9 mouse cellular contexts compared by ENCODE assay signal in genomic region chr9:44510872-44511601, GRCm38 (mm10). TPM values are rescaled to one million over a fixed set of nuclear protein-coding genes. Genes with fewer than 3 reads are reported as not detected.
DNase-seq lines count a peak whose midpoint lies in the region; ATAC-seq and TF ChIP-seq lines count a peak whose summit lies in the region.
"Had no signal": no experiment of that assay in that cellular context is flagged by ENCODE, and none has a peak within 500 bp of the region (broad histone marks: within the 10 kb centered on the region; RNA-seq: fewer than 3 reads in every experiment).

No protein-coding gene starts in this region.

- DNase-seq in heart, adult 11 months, result peak; percentile 98
- no peak for DNase-seq in heart, adult 8-10 months (ENCODE audit: low spot score)
- DNase-seq in testis, postnatal 14 days (ENCODE audit: low spot score), result no peak
- DNase-seq in gastrocnemius, postnatal 14 days, result peak; percentile 37
- no peak for DNase-seq in kidney, postnatal 0 days (ENCODE audit: low spot score)
- peak; percentile 21 for DNase-seq in right cerebral cortex, postnatal 4 days
- no peak for DNase-seq in urinary bladder, adult 18-20 months (ENCODE audit: low spot score in 2 of 2)

- no peak overlapping the region for H3K4me3 ChIP-seq in testis, adult 2 months (ENCODE audit: control insufficient read depth, low read depth, low read length)
- H3K4me3 ChIP-seq in kidney, postnatal 0 days (replicated peaks; ENCODE audit: low read depth, low read length), result no peak overlapping the region
- H3K4me3 ChIP-seq: erythroblast, embryonic 14.5 days had no signal

- no peaks in the 10 kb centered on the region for H3K9me3 ChIP-seq in kidney, postnatal 0 days (replicated peaks; ENCODE audit: low read length)

- no peak for TF ChIP-seq POLR2A in testis, adult 2 months (IDR thresholded peaks at IDR 0.05; ENCODE audit: control insufficient read depth, low read depth, low read length)

- no peak for ATAC-seq in kidney, postnatal 0 days (replicated peaks; ENCODE audit: low FRiP score, low read depth)

- TF ChIP-seq CTCF in testis, adult 2 months (IDR thresholded peaks at IDR 0.05; ENCODE audit: control insufficient read depth, insufficient read depth, insufficient replicate concordance, low read depth, low read length), result no peak
- no peak for TF ChIP-seq CTCF in kidney, postnatal 0 days (IDR thresholded peaks at IDR 0.05; ENCODE audit: low read depth)

- no peak overlapping the region for H3K4me2 ChIP-seq in kidney, postnatal 0 days (ENCODE audit: low read length)

- no peaks in the 10 kb centered on the region for H3K36me3 ChIP-seq in testis, adult 2 months (ENCODE audit: control insufficient read depth, insufficient read depth, low read length)
- peaks cover 27% of the 10 kb centered on the region for H3K36me3 ChIP-seq in kidney, postnatal 0 days (ENCODE audit: insufficient read depth, low read length)

- 57% methylated on average over 5 of the region's 5 CpGs for whole genome bisulfite sequencing in kidney, postnatal 0 days

- peak overlapping the region; percentile 23; the same call in 1 of the 2 replicates for H3K27ac ChIP-seq in testis, adult 2 months (ENCODE audit: control insufficient read depth, insufficient read depth, low read depth, low read length)
- 0 out of 2 replicates have a peak overlapping the region, but pooled peaks have one; percentile 0 for H3K27ac ChIP-seq in kidney, postnatal 0 days

- no peak overlapping the region for H3K9ac ChIP-seq in kidney, postnatal 0 days (ENCODE audit: low read depth, low read length)

- intact Hi-C loops in gastrocnemius, postnatal 14 days (cut with DNase I; ENCODE audit: low total_unique reads), result no loop called here

- peaks cover 9% of the 10 kb centered on the region for H3K4me1 ChIP-seq in testis, adult 2 months (ENCODE audit: control insufficient read depth, insufficient read depth, low read length)
- H3K4me1 ChIP-seq in kidney, postnatal 0 days (replicated peaks; ENCODE audit: insufficient read depth, low read length), result peaks cover 14% of the 10 kb centered on the region; the same call in 1 of the 2 replicates

- H3K27me3 ChIP-seq in testis, adult 2 months (ENCODE audit: control insufficient read depth, insufficient read depth, low read length), result no peaks in the 10 kb centered on the region
- no peaks in the 10 kb centered on the region for H3K27me3 ChIP-seq in kidney, postnatal 0 days (ENCODE audit: insufficient read depth, low read length)

RNA-seq across cellular contexts. Expression of gene Bcl9l, which starts 28.4 kb away (rescaled TPM):
- total RNA-seq in heart, adult 8-10 months (2022), result 10 to 100 TPM; 51.6 to 56.9 (median 53.9) TPM
- 8.4 and 9.1 TPM in 2 replicates for polyA plus RNA-seq in testis, adult 2 months (2012; rRNA removed)
- 10 to 100 TPM; 38.9 to 44.2 TPM for total RNA-seq in gastrocnemius, postnatal 14 days (2021)
- polyA plus RNA-seq in kidney, postnatal 0 days (2015; fragmentation: Nextera tagmentation; extraction: Ambion mirVana), result 8.7 and 9.1 TPM in 2 replicates

RNA-seq across cellular contexts. Expression of gene Cxcr5, which starts 50.6 kb away (rescaled TPM):
- under 1 TPM in 3 of 4 experiments, not detected in 1; 0.11 to 0.72 (median 0.14) TPM for total RNA-seq in heart, adult 8-10 months (2022)
- 8.6 and 11.2 TPM in 2 replicates for polyA plus RNA-seq in testis, adult 2 months (2012; rRNA removed)
- not detected for total RNA-seq in gastrocnemius, postnatal 14 days (2021)
- polyA plus RNA-seq in kidney, postnatal 0 days (2015; fragmentation: Nextera tagmentation; extraction: Ambion mirVana), result 0.05 TPM in 1 of 2 replicates, not detected in the other
- polyA plus RNA-seq: erythroblast, embryonic 14.5 days had no signal

RNA-seq across cellular contexts. Expression of gene Upk2, which starts 56.3 kb away (rescaled TPM):
- under 1 TPM in 2 of 4 experiments, not detected in 2; 0.26 to 0.28 TPM for total RNA-seq in heart, adult 8-10 months (2022)
- polyA plus RNA-seq in testis, adult 2 months (2012; rRNA removed), result 2.2 and 4.3 TPM in 2 replicates
- under 1 TPM; 0.35 to 0.78 TPM for total RNA-seq in gastrocnemius, postnatal 14 days (2021)
- polyA plus RNA-seq in kidney, postnatal 0 days (2015; fragmentation: Nextera tagmentation; extraction: Ambion mirVana), result 19.9 and 27.8 TPM in 2 replicates
- polyA plus RNA-seq: erythroblast, embryonic 14.5 days had no signal

Comparison
In these comparisons a context has a peak if more than half of its experiments do, and no peak if none do; other contexts are left out.
1. DNase-seq: peak in heart, adult 11 months (single experiment), gastrocnemius, postnatal 14 days (single experiment) and right cerebral cortex, postnatal 4 days (single experiment); none in heart, adult 8-10 months (single experiment), testis, postnatal 14 days (single experiment), kidney, postnatal 0 days (single experiment) and urinary bladder, adult 18-20 months (0 of 2).